Mouse (Mus musculus): ENCODE data around the gene Ncf2. TPM values are rescaled to one million over a fixed set of nuclear protein-coding genes. Genes with fewer than 3 reads are reported as not detected.

The Ncf2 gene
- polyA plus RNA-seq, 1 experiment from 2014 or later = 2.6 TPM

- Histone ChIP-seq H3K4me1 (peaks cover 30% of the 10 kb centered on the region), H3K4me3 (no peak overlapping the region), H3K36me3 (replicated peaks) (no peaks in the 10 kb centered on the region), H3K27me3 (replicated peaks; ENCODE audit: low read depth, poor library complexity, severe bottlenecking) (no peaks in the 10 kb centered on the region), H3K27ac (replicated peaks) (peak overlapping the region; percentile 40; the same call in 1 of the 2 replicates), H3K9me3 (no peaks in the 10 kb centered on the region)
- WGBS = 67% methylated on average over 18 of the region's 18 CpGs
- DNase-seq (ENCODE audit: low spot score) = peak; percentile 42
Observed at GRCm38 (mm10) chr1:152807619-152808391, 7.8 kb downstream of the Ncf2 start.

- no peak for DNase-seq (ENCODE audit: low spot score)
- Histone ChIP-seq H3K27me3 (replicated peaks; ENCODE audit: low read depth, poor library complexity, severe bottlenecking) (no peaks in the 10 kb centered on the region), H3K27ac (replicated peaks) (peak overlapping the region; percentile 40), H3K9me3 (no peaks in the 10 kb centered on the region), H3K4me3 (no peak overlapping the region), H3K4me1 (peaks cover 30% of the 10 kb centered on the region), H3K36me3 (replicated peaks) (no peaks in the 10 kb centered on the region)
- 87% methylated on average over 2 of the region's 2 CpGs for WGBS
Observed at GRCm38 (mm10) chr1:152808392-152808680, 8.3 kb downstream of the Ncf2 start.

- Histone ChIP-seq H3K36me3 (replicated peaks) (no peaks in the 10 kb centered on the region), H3K4me3 (no peak overlapping the region), H3K9me3 (no peaks in the 10 kb centered on the region), H3K27me3 (replicated peaks; ENCODE audit: low read depth, poor library complexity, severe bottlenecking) (no peaks in the 10 kb centered on the region), H3K27ac (replicated peaks) (peak overlapping the region; percentile 7), H3K4me1 (peaks cover 31% of the 10 kb centered on the region)
- DNase-seq (ENCODE audit: low spot score) = peak; percentile 44
- WGBS = 33% methylated on average over 8 of the region's 8 CpGs
Observed at GRCm38 (mm10) chr1:152809541-152810252, 9.7 kb downstream of the Ncf2 start.

- H3K27me3 ChIP-seq (replicated peaks; ENCODE audit: low read depth, poor library complexity, severe bottlenecking) = no peaks in the 10 kb centered on the region
- H3K4me3 ChIP-seq = no peak overlapping the region
- 73% methylated on average over 13 of the region's 13 CpGs for WGBS
- peaks cover 41% of the 10 kb centered on the region for H3K4me1 ChIP-seq
- H3K36me3 ChIP-seq (replicated peaks) = no peaks in the 10 kb centered on the region
- no peaks in the 10 kb centered on the region for H3K9me3 ChIP-seq
- no peak for DNase-seq (ENCODE audit: low spot score)
- H3K27ac ChIP-seq (replicated peaks) = no peak overlapping the region
Observed at GRCm38 (mm10) chr1:152810533-152811439, 10.8 kb downstream of the Ncf2 start.

GRCm38 (mm10) chr1:152815265-152815701 lies 15.3 kb downstream of the Ncf2 start:
- Histone ChIP-seq H3K27ac (replicated peaks) (peak overlapping the region; percentile 20; the same call in 1 of the 2 replicates), H3K36me3 (replicated peaks) (no peaks in the 10 kb centered on the region), H3K4me1 (peaks cover 46% of the 10 kb centered on the region), H3K9me3 (no peaks in the 10 kb centered on the region), H3K27me3 (replicated peaks; ENCODE audit: low read depth, poor library complexity, severe bottlenecking) (no peaks in the 10 kb centered on the region; the same call in 1 of the 2 replicates), H3K4me3 (no peak overlapping the region)
- 50% methylated on average over 7 of the region's 7 CpGs for WGBS
- peak; percentile 69 for DNase-seq (ENCODE audit: low spot score)

GRCm38 (mm10) chr1:152817027-152817769 lies 17.2 kb downstream of the Ncf2 start:
- Histone ChIP-seq H3K36me3 (replicated peaks) (no peaks in the 10 kb centered on the region), H3K4me1 (peaks cover 37% of the 10 kb centered on the region), H3K9me3 (no peaks in the 10 kb centered on the region), H3K27me3 (replicated peaks; ENCODE audit: low read depth, poor library complexity, severe bottlenecking) (no peaks in the 10 kb centered on the region; the same call in 1 of the 2 replicates), H3K4me3 (no peak overlapping the region), H3K27ac (replicated peaks) (peak overlapping the region; percentile 59)
- DNase-seq (ENCODE audit: low spot score) = peak; percentile 63
- 26% methylated on average over 12 of the region's 12 CpGs for WGBS

GRCm38 (mm10) chr1:152817794-152818193 lies 17.8 kb downstream of the Ncf2 start:
- DNase-seq (ENCODE audit: low spot score) = peak; percentile 32
- Histone ChIP-seq H3K4me3 (no peak overlapping the region), H3K9me3 (no peaks in the 10 kb centered on the region), H3K36me3 (replicated peaks) (no peaks in the 10 kb centered on the region), H3K27me3 (replicated peaks; ENCODE audit: low read depth, poor library complexity, severe bottlenecking) (no peaks in the 10 kb centered on the region; the same call in 1 of the 2 replicates), H3K4me1 (peaks cover 36% of the 10 kb centered on the region), H3K27ac (replicated peaks) (peak overlapping the region; percentile 65)
- WGBS = 41% methylated on average over 10 of the region's 10 CpGs

GRCm38 (mm10) chr1:152819558-152819957 lies 19.6 kb downstream of the Ncf2 start:
- 86% methylated on average over 6 of the region's 6 CpGs for WGBS
- H3K27me3 ChIP-seq (replicated peaks; ENCODE audit: low read depth, poor library complexity, severe bottlenecking) = no peaks in the 10 kb centered on the region; the same call in 1 of the 2 replicates

GRCm38 (mm10) chr1:152820911-152821695 lies 21.1 kb downstream of the Ncf2 start:
- Histone ChIP-seq H3K27me3 (replicated peaks; ENCODE audit: low read depth, poor library complexity, severe bottlenecking) (no peaks in the 10 kb centered on the region; the same call in 1 of the 2 replicates), H3K27ac (replicated peaks) (no peak overlapping the region), H3K36me3 (replicated peaks) (no peaks in the 10 kb centered on the region), H3K4me3 (no peak overlapping the region), H3K4me1 (peaks cover 25% of the 10 kb centered on the region), H3K9me3 (no peaks in the 10 kb centered on the region)
- WGBS = 83% methylated on average over 7 of the region's 7 CpGs
- no peak for DNase-seq (ENCODE audit: low spot score)

More at GRCm38 (mm10) chr1:152819558-152819957, 19.6 kb downstream of the Ncf2 start:
- DNase-seq (ENCODE audit: low spot score) = no peak
- no peaks in the 10 kb centered on the region for H3K36me3 ChIP-seq (replicated peaks)
- no peak overlapping the region for H3K27ac ChIP-seq (replicated peaks)
- H3K4me1 ChIP-seq = peaks cover 36% of the 10 kb centered on the region
- H3K4me3 ChIP-seq = no peak overlapping the region
- H3K9me3 ChIP-seq = no peaks in the 10 kb centered on the region

GRCm38 (mm10) chr1:152821746-152822145 lies 21.8 kb downstream of the Ncf2 start:
- Histone ChIP-seq H3K4me3 (no peak overlapping the region), H3K27ac (replicated peaks) (no peak overlapping the region), H3K4me1 (peaks cover 19% of the 10 kb centered on the region), H3K9me3 (no peaks in the 10 kb centered on the region), H3K27me3 (replicated peaks; ENCODE audit: low read depth, poor library complexity, severe bottlenecking) (no peaks in the 10 kb centered on the region), H3K36me3 (replicated peaks) (no peaks in the 10 kb centered on the region)
- 93% methylated on average over 4 of the region's 4 CpGs for WGBS
- DNase-seq (ENCODE audit: low spot score) = no peak

GRCm38 (mm10) chr1:152824206-152824605 lies 24.2 kb downstream of the Ncf2 start:
- Histone ChIP-seq H3K36me3 (replicated peaks) (no peaks in the 10 kb centered on the region), H3K4me3 (no peak overlapping the region), H3K27ac (replicated peaks) (no peak overlapping the region), H3K27me3 (replicated peaks; ENCODE audit: low read depth, poor library complexity, severe bottlenecking) (no peaks in the 10 kb centered on the region), H3K4me1 (peaks cover 14% of the 10 kb centered on the region), H3K9me3 (no peaks in the 10 kb centered on the region)
- WGBS = 75% methylated on average over 9 of the region's 9 CpGs
- DNase-seq (ENCODE audit: low spot score) = no peak

Measured in embryonic facial prominence, embryonic 10.5 days (tissue).